Mouse (Mus musculus) liver, postnatal 0 days (tissue): ENCODE results near the gene St8sia1.

Source experiments
- CTCF ChIP-seq: sonication (generic); IDR thresholded peaks from 2 replicates; pipeline ENCODE4 v1.5.1; 2016; ENCODE audit warnings: antibody characterized with exemption, low read depth
- EP300 ChIP-seq: IDR thresholded peaks from 2 replicates; pipeline ENCODE4 v1.6.1; 2016; ENCODE audit warnings: antibody characterized with exemption, low read depth, mild to moderate bottlenecking

- TF ChIP-seq EP300 = no peak
- TF ChIP-seq CTCF = no peak
Measured at GRCm38 (mm10) chr6:142908412-142908811, 55.8 kb downstream of the St8sia1 start.
